Mouse (Mus musculus) liver, embryonic 13.5 days (tissue): Measurements from ENCODE around the gene Kcnip2. TPM values are rescaled to one million over a fixed set of nuclear protein-coding genes. Genes with fewer than 3 reads are reported as not detected.
"Not testable (repeated sequence)": the region's sequence is repeated elsewhere in the genome, so short reads cannot be mapped to it uniquely, and the experiment has no call there.

Source experiments
- ATAC-seq: fragments of 200-750 bp; cut with Nextera tagmentation; 2 replicates; pipeline ENCODE4 v1.8.0; 2017; ENCODE audit warnings: low read depth, mild to moderate bottlenecking, moderate number of reproducible peaks, moderate library complexity
- DNase-seq: peaks from one replicate; pipeline ENCODE4 v3.0.0; 2022
- H3K27ac ChIP-seq: fragments of 300-500 bp; sonication (generic); 2 replicates; pipeline ENCODE4 v1.5.1; 2015; ENCODE audit warnings: moderate library complexity, mild to moderate bottlenecking, inconsistent platforms
- H3K27me3 ChIP-seq: fragments of 300-500 bp; sonication (generic); 2 replicates; pipeline ENCODE4 v1.6.1; 2015; ENCODE audit warnings: mild to moderate bottlenecking, inconsistent platforms
- H3K36me3 ChIP-seq: fragments of 300-500 bp; sonication (generic); 2 replicates; pipeline ENCODE4 v1.6.1; 2015; ENCODE audit warnings: mild to moderate bottlenecking, inconsistent platforms
- H3K4me1 ChIP-seq: fragments of 300-500 bp; sonication (generic); replicated peaks from 2 replicates; pipeline ENCODE4 v1.6.1; 2015; ENCODE audit warnings: inconsistent platforms
- H3K4me2 ChIP-seq: fragments of 300-500 bp; sonication (generic); 2 replicates; pipeline ENCODE4 v1.6.1; 2015; ENCODE audit warnings: inconsistent platforms, mild to moderate bottlenecking, moderate library complexity
- H3K4me3 ChIP-seq: fragments of 300-500 bp; sonication (generic); replicated peaks from 2 replicates; pipeline ENCODE4 v1.5.1; 2015; ENCODE audit warnings: mild to moderate bottlenecking, inconsistent platforms
- H3K9ac ChIP-seq: fragments of 300-500 bp; sonication (generic); 2 replicates; pipeline ENCODE4 v1.6.1; 2015; ENCODE audit warnings: mild to moderate bottlenecking, inconsistent platforms
- H3K9me3 ChIP-seq: fragments of 300-500 bp; sonication (generic); replicated peaks from 2 replicates; pipeline ENCODE4 v1.6.1; 2016; ENCODE audit warnings: inconsistent platforms
- WGBS: fragments of 180-500 bp; shearing (Covaris S2); methylation state at CpG from one replicate; pipeline ENCODE4 v1.1.7; 2015; ENCODE audit not compliant: insufficient replicate concordance; 5-methylcytosine and 5-hydroxymethylcytosine counted together
- polyA plus RNA-seq: library from polyadenylated mRNA; unstranded; fragments of >200 nt; fragmentation: Nextera tagmentation; extraction: Ambion mirVana; gene quantifications from 2 replicates; pipeline ENCODE4 v1.2.1, GENCODE M21; 2015

Kcnip2 gene
- polyA plus RNA-seq, 1 experiment from 2014 or later = 1.3 TPM

DNA sequence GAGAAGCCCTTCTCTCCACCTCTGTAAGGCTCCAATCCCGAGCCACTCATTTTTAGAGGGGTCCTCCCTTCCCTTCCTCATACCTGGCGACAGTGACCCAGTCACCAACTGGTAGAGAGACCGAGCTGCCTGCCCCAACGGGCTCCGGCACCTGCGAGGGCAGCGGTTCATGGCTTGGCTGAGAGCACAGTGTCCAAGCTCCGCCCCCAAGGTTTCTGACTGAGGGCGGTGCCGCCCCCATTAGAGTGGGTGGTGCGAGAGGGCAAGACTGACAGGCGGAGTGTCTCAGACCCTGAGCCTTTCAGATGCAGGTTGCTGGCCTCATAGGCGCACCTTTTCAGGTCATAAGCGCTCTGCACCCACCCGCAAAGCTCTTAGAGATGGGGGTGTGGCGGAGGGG lies 3.7 kb downstream of the Kcnip2 start:
- Histone ChIP-seq H3K9ac (peak overlapping the region; percentile 26; the same call in 1 of the 2 replicates), H3K27ac (no peak overlapping the region), H3K36me3 (no peaks in the 10 kb centered on the region), H3K4me2 (peak overlapping the region; percentile 67), H3K9me3 (no peaks in the 10 kb centered on the region), H3K4me3 (peak overlapping the region; percentile 44), H3K27me3 (peaks cover 51% of the 10 kb centered on the region), H3K4me1 (peaks cover 32% of the 10 kb centered on the region)
- WGBS = under 1% methylated on average over 16 of the region's 16 CpGs
- ATAC-seq (peak; percentile 74), DNase-seq (peak; percentile 61)

DNA sequence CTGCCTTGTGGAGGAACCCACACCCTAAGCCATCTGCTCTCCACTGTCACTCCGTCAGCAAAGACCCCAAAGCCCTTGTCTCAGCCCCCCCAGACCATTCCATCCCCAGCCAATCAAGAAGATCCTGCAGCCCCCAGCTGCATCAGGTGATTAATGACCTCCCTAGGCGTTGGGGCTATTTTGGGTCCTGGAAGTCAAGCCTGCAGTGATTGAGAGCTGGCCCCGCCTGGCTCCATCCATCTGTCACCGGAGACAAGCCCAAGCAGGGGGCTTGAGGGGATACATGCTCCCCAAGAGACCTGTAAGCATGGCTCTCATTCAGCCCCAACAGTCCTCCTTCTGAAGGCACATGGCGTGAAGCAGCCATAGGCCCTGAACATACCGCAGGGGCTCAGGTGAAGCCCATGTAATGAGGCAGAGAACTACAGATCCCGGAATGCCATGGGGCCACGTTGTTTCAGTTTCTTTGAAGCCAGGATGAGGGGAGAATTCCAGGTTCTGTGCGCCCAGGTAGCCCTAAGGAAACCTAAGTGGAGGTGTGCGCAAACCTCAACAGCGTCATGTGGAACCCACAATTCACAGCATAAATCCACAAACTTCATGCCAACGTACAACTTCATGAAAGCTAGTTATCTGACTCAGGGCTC lies 4.7 kb downstream of the Kcnip2 start:
- Histone ChIP-seq H3K4me2 (no peak overlapping the region), H3K9ac (no peak overlapping the region), H3K27ac (no peak overlapping the region), H3K4me1 (peaks cover 29% of the 10 kb centered on the region), H3K36me3 (no peaks in the 10 kb centered on the region), H3K9me3 (no peaks in the 10 kb centered on the region), H3K4me3 (no peak overlapping the region), H3K27me3 (peaks cover 41% of the 10 kb centered on the region)
- 61% methylated on average over 12 of the region's 12 CpGs for WGBS
- ATAC-seq = no peak
- DNase-seq = no peak

GRCm38 (mm10) chr19:45807732-45808131 lies 8.1 kb downstream of the Kcnip2 start:
- peaks cover 38% of the 10 kb centered on the region for H3K4me1 ChIP-seq
- H3K9ac ChIP-seq = no peak overlapping the region
- DNase-seq (no peak), ATAC-seq (no peak)
- no peaks in the 10 kb centered on the region for H3K36me3 ChIP-seq
- H3K4me2 ChIP-seq = no peak overlapping the region
- WGBS = 64% methylated on average over 4 of the region's 4 CpGs
- peaks cover 12% of the 10 kb centered on the region for H3K27me3 ChIP-seq
- H3K9me3 ChIP-seq = no peaks in the 10 kb centered on the region
- H3K4me3 ChIP-seq = no peak overlapping the region
- H3K27ac ChIP-seq = no peak overlapping the region

- DNase-seq, H3K36me3 ChIP-seq, H3K9me3 ChIP-seq, ATAC-seq, H3K4me3 ChIP-seq, H3K9ac ChIP-seq, H3K4me2 ChIP-seq, H3K27ac ChIP-seq, H3K27me3 ChIP-seq: not testable (repeated sequence)
- 81% methylated on average over 6 of the region's 6 CpGs for WGBS
- H3K4me1 ChIP-seq = peaks cover 39% of the 10 kb centered on the region
Observed at GRCm38 (mm10) chr19:45805817-45806216, 10.0 kb downstream of the Kcnip2 start.

DNA sequence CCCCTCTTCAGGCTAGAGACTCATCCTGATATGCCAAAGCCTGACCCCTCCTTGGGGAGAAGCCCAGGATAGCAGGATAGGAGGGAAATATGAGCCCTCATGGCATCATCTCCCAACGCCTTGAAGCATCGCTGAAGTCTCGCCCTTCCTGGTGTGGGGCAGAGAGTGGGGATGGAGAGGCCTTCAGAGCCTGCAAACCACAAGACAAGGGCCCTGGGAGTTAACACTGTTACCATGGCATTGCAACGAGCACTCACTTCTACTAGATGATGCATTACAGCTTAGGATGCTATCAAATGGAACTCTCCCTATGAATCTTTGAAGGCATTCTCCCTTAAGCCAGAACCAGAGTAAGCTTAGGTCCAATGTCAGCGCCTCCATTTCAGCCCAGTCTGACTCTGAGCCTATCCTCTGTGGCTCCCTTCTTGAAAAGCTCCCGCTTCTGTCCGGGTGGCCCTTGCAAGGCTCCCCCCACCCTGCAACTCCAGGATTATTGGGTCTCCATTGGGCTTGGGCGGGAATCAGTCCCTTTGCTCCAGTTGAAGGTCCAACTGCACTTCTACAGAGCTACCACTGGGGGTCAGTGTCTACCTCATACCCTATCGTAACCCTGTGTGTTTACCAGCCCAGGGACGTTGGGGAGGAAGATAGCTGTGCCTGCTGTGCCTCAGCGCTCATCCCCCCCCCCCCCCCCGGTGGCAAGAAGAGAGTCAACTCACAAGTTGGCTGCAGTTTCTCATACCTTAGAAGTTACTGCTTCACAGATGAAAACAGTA lies 11.1 kb downstream of the Kcnip2 start:
- no peaks in the 10 kb centered on the region for H3K36me3 ChIP-seq
- H3K27ac ChIP-seq = no peak overlapping the region
- H3K9ac ChIP-seq = no peak overlapping the region
- WGBS = 20% methylated on average over 12 of the region's 12 CpGs
- peak overlapping the region; percentile 34 for H3K4me2 ChIP-seq
- ATAC-seq (peak; percentile 60), DNase-seq (peak; percentile 20)
- H3K4me1 ChIP-seq = peaks cover 39% of the 10 kb centered on the region
- no peak overlapping the region for H3K4me3 ChIP-seq
- no peaks in the 10 kb centered on the region for H3K27me3 ChIP-seq
- H3K9me3 ChIP-seq = no peaks in the 10 kb centered on the region; the same call in 1 of the 2 replicates

DNA sequence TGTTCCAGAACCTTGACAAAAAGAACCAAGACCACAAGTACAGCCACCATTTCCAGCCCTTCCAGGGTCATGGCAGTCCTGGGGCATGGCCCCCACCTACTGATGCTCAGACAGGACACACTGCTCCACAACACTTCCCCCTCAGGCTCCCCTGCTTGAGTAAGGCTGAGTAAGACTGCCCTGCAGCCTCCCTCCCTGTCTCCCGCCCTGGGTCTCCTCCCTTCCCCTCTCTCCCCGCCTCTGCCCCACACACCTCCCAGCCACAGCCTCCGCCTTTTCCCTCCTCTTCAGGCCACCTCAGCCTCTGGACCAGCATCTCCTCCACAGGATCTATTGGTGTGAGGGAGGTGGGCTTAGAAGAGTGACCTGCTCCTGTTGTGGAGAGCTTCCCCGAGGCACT lies 12.5 kb downstream of the Kcnip2 start:
- 26% methylated on average over 4 of the region's 4 CpGs for WGBS
- Histone ChIP-seq H3K36me3 (no peaks in the 10 kb centered on the region), H3K4me3 (peak overlapping the region; percentile 38), H3K9me3 (no peaks in the 10 kb centered on the region; the same call in 1 of the 2 replicates), H3K4me1 (peaks cover 39% of the 10 kb centered on the region), H3K27ac (peak overlapping the region; percentile 72), H3K27me3 (no peaks in the 10 kb centered on the region), H3K4me2 (peak overlapping the region; percentile 65), H3K9ac (peak overlapping the region; percentile 61)
- peak; percentile 19 for DNase-seq
- peak; percentile 73 for ATAC-seq

- peak; percentile 32 for DNase-seq
- Histone ChIP-seq H3K4me3 (peak overlapping the region; percentile 38), H3K4me2 (peak overlapping the region; percentile 65), H3K9ac (peak overlapping the region; percentile 61), H3K27ac (peak overlapping the region; percentile 72), H3K36me3 (no peaks in the 10 kb centered on the region), H3K9me3 (no peaks in the 10 kb centered on the region; the same call in 1 of the 2 replicates), H3K4me1 (peaks cover 39% of the 10 kb centered on the region), H3K27me3 (no peaks in the 10 kb centered on the region)
- WGBS = 21% methylated on average over 4 of the region's 4 CpGs
- ATAC-seq = peak; percentile 88
Observed at GRCm38 (mm10) chr19:45802702-45803101, 13.2 kb downstream of the Kcnip2 start.

GRCm38 (mm10) chr19:45796879-45797278 lies 19.0 kb downstream of the Kcnip2 start:
- WGBS = 84% methylated on average over 15 of the region's 15 CpGs
- DNase-seq (no peak), ATAC-seq (no peak)
- Histone ChIP-seq H3K27ac (no peak overlapping the region), H3K9me3 (no peaks in the 10 kb centered on the region; the same call in 1 of the 2 replicates), H3K27me3 (no peaks in the 10 kb centered on the region), H3K4me3 (no peak overlapping the region), H3K9ac (no peak overlapping the region), H3K4me2 (no peak overlapping the region), H3K4me1 (peaks cover 19% of the 10 kb centered on the region), H3K36me3 (no peaks in the 10 kb centered on the region)

GRCm38 (mm10) chr19:45796061-45796556 lies 19.8 kb downstream of the Kcnip2 start:
- Histone ChIP-seq H3K36me3 (no peaks in the 10 kb centered on the region), H3K4me1 (peaks cover 17% of the 10 kb centered on the region), H3K4me2 (peak overlapping the region; percentile 52), H3K27ac (no peak overlapping the region; the same call in 1 of the 2 replicates), H3K9me3 (no peaks in the 10 kb centered on the region; the same call in 1 of the 2 replicates), H3K4me3 (peak overlapping the region; percentile 2; the same call in 1 of the 2 replicates), H3K9ac (no peak overlapping the region), H3K27me3 (no peaks in the 10 kb centered on the region)
- ATAC-seq (peak; percentile 67), DNase-seq (peak; percentile 53)
- WGBS = 26% methylated on average over 15 of the region's 15 CpGs

DNA sequence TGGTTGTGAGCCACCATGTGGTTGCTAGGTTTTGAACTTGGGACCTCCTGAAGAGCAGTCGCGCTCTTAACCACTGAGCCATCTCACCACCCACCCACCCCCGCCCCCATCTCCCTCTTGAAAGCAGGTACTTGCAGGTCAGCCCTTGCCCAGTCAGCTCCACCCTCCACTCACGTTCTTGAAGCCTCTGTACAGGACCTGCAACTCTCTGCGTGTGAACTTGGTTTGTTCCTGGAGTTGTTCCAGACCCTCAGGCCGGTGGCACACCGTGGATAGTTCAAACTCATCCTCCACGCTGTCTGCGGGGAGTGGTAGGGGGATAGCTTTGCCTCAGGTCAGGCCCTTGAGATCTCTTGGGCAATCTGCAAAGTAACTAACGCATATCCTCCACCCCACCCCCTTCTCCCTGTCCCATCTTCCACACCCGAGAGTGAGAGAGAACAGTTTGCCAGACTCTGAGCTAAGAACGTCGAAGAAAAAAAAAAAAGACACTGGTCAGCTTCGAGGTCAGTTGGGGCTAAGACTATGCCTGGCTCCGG lies 20.4 kb downstream of the Kcnip2 start:
- H3K27me3 ChIP-seq = no peaks in the 10 kb centered on the region
- H3K4me2 ChIP-seq = peak overlapping the region; percentile 52
- no peak for ATAC-seq
- H3K4me3 ChIP-seq = 0 out of 2 replicates have a peak overlapping the region, but pooled peaks have one; percentile 2
- H3K9me3 ChIP-seq = no peaks in the 10 kb centered on the region; the same call in 1 of the 2 replicates
- peaks cover 24% of the 10 kb centered on the region for H3K4me1 ChIP-seq
- no peak for DNase-seq
- H3K27ac ChIP-seq = no peak overlapping the region
- H3K36me3 ChIP-seq = no peaks in the 10 kb centered on the region
- WGBS = 32% methylated on average over 15 of the region's 15 CpGs
- no peak overlapping the region for H3K9ac ChIP-seq

GRCm38 (mm10) chr19:45794718-45795117 lies 21.1 kb downstream of the Kcnip2 start:
- Histone ChIP-seq H3K36me3 (no peaks in the 10 kb centered on the region), H3K27me3 (no peaks in the 10 kb centered on the region), H3K9me3 (no peaks in the 10 kb centered on the region; the same call in 1 of the 2 replicates), H3K4me1 (peaks cover 31% of the 10 kb centered on the region), H3K27ac (no peak overlapping the region), H3K9ac (no peak overlapping the region), H3K4me3 (no peak overlapping the region), H3K4me2 (no peak overlapping the region)
- ATAC-seq (no peak), DNase-seq (no peak)
- WGBS = 75% methylated on average over 6 of the region's 6 CpGs
